Mouse (Mus musculus): ENCODE results near the gene Tex52.
"Not testable (repeated sequence)": the region's sequence is repeated elsewhere in the genome, so short reads cannot be mapped to it uniquely, and the experiment has no call there.

Gene Tex52

DNA sequence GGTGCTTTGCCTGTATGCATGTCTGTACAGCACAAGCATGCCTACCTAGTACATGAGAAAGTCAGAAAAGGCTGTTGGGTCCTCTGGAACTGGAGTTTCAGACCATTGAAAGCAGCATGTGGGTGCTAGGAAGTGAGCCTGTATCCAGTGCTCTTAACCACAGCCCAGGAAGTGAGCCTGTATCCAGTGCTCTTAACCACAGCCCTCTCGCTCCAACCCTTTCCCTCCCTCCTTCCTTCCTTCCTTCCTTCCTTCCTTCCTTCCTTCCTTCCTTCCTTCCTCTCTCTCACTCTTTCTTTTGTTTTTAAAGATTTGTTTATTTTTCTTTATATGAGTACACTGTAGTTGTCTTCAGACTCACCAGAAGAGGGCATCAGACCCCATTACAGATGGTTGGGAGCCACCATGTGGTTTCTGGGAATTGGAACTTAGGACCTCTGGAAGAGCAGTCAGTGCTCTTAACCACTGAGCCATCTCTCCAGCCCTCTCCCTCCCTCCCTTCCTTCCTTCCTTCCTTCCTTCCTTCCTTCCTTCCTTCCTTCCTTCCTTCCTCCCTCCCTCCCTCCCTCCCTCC is 5.4 kb downstream of the Tex52 start:
- DNase-seq (ENCODE audit: low spot score): not testable (repeated sequence)

DNA sequence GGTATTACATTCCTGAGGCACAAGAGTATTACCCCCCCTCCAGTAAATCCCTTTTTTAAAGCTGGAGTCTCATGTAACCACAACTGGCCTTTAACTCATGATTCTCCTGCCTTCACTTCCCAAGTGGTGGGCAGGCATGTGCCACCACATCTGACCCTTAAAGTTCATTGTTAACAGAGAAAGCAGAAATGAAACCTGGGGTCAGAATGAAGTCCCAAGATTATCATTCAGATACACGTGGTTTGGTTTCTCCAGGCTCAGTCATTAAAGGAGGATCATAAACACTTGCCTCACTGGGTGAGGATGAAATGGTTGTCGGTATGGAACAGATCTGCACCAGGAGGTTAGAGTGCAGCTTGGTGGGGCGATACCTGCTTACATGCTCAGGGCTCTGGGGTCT is 6.0 kb downstream of the Tex52 start:
- no peak for DNase-seq (ENCODE audit: low spot score)

DNA sequence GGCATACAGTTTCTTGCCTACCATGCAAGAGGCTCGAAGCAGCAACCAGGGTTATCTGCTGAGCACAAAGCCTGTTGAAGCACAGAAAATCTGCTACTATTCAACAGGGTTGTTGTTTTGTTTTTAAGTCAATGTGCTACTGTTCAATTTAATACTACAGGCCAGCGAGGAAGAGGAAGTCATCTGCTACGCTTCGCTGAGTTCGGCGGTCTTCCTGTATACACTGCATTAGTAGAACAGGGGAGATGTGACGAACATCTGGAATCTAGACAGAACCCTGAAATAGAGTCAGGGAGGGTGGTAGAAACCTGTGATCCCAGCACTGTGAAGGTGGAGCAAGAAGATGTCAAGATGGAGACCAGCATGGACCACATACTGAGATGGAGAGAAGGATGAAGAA is 8.5 kb downstream of the Tex52 start:
- DNase-seq (ENCODE audit: low spot score): no peak

DNA sequence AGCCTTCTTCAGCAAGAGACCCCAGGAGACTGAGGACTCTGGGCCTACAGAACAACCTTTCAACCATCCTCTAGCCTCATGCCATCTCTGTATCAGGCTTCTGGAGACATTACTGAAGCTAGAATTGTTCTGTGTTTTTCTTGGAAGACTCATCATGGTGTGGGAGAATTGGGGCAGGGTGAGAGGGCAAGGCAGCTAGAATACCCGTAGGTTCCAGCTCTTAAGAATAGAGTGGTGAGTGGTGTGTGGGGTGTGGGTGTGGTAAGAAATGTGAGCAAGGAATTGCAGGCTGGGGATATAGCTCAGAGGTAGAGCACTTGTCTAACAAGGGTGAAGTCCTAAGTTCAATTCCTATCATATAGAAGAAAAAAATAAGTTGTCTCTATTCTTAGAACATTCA is 9.8 kb downstream of the Tex52 start:
- peak; percentile 38 for DNase-seq (ENCODE audit: low spot score)

DNA sequence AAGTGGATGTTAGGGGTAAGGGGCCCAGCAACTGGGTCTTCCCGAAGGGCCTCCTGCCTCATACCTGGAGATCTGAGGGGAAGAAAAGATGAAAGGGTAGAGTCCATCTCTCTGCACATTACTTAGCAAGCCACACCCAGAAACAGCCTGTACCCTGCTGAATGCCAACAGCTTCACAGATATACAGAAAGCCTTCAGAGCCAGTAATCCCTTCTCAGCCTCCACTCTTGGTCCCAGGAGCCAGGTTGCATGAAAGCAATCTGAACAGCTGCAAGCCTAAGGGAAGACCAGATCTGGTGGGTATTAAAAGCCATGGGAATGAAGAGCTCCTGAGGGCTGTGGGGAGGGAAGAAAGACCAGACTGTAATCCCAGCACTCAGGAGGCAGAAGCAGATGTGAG is 13.9 kb downstream of the Tex52 start:
- no peak for DNase-seq (ENCODE audit: low spot score)

DNA sequence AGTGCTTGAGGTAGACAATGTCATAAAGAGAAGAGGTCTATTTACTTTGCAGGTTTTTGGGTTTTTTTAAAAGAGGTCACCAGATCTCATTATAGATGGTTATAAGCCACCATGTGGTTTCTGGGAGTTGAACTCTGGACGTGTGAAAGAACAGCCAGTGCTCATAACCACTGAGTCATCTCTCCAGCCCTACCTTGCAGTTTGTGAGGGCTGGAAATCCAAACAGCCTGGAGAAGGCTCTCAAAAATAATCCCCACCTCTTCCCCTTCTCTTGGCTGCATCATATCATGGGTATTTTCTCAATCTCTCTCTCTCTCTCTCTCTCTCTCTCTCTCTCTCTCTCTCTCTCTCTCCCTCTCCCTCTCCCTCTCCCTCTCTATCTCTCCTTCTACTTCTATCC is 15.4 kb downstream of the Tex52 start:
- no peak for DNase-seq (ENCODE audit: low spot score)

DNA sequence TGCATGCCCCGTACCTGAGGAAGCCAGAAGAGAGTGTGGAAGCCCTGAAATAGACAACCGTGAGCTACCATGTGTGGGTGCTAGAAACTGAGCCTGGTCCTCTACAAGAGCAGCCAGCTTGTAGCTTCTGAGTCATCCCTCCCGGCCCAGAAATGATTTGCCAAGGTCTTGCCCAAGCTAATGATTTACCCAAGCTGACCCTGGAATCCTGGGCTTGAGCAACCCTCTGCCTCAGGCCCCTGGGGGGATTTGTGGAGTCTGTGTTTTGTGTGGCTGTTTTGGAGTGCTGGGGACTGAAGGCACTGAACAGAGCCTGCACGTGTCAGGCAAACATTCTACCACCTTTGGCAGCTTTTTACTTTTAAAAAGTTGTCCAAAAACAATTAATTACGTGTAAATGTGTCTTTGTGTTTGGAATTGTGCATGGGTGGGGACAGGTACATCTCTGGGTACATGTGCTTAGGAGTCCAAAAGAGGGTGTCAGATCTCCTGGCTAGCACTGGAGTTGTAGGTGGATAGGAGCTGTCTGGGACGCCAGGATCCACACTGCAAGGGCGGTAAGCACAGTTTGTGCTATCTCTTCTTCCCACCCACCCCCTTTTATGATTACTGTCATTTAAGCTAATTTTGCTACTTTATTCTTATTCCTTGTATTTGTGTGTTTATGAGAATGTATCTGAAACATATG is 22.5 kb downstream of the Tex52 start:
- peak; percentile 67 for DNase-seq (ENCODE audit: low spot score)

DNA sequence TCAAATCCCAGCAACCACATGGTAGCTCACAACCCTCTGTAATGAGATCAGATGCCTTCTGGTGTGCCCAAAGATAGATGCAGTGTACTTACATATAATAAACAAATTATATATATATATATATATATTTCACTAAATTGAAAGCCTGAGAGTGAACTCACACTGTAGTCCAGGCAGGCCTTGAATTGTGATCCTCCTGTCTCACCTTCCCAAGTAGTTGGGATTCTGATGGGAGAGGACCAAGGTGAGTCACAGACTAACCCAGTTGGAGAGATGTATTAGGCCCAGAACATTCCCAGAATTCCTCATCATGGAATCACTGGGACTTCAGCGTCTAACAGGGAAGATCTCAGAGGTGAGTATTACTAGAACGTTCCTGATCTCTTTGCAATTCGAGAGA is 23.7 kb downstream of the Tex52 start, which contains the start of gene Nrip2:
TSS of gene Nrip2 (plus strand) at position 301 of the 400 bp plus-strand sequence.
- DNase-seq (ENCODE audit: low spot score): no peak

DNA sequence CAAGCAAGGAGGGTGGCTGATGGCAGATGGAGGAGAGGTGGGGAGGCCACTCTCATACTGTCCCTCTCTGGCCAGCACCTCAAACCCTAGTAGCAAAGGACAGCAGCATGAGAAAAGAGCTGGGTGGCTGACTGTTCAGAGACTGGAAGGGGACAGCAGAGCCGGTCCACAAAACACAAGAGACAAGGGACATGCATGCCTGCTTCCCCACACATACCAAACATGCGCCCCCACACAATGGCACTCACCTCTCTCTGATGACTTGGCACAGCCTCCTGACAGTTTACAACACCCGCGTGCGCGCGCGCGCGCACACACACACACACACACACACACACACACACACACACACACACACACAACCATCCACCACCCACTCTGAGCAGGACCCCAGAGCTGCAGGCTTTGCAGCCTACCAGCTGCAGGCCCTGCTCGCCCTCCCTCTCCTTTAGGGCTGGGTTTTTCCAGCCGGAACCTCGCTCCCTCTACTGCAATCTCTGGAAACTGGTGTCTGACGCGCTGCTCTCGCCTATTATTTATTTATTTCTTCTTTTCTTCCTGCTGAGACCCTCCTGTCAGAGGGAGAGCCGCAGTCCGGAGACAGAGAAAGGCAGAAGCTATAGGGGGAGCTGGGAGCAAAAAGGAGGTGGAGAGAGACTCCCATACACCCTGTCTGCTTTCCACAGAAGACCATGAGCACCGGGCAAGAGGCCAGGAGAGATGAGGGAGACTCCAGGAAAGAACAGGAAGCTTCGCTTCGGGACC is 24.3 kb downstream of the Tex52 start:
- no peak for DNase-seq (ENCODE audit: low spot score)

DNA sequence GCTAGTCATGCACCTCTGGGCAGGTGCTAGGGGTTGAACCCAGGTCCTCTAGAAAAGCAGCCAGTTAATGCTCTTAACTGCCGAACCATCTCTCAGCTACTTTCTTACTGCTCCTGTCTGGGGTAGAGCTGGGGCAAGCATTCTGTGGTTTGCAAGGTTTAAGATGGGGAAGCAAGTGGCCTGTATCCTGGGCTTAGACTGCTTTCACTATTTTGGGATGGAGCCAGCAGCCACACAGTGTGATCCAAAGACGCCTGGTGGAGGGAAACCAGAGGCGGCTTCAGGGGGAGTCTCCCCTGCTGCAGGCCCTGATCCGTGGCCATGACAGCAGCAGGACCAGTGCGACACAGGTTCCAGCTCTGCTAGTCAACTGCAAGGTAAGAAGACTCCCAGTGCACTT is 29.5 kb downstream of the Tex52 start:
- no peak for DNase-seq (ENCODE audit: low spot score)

DNA sequence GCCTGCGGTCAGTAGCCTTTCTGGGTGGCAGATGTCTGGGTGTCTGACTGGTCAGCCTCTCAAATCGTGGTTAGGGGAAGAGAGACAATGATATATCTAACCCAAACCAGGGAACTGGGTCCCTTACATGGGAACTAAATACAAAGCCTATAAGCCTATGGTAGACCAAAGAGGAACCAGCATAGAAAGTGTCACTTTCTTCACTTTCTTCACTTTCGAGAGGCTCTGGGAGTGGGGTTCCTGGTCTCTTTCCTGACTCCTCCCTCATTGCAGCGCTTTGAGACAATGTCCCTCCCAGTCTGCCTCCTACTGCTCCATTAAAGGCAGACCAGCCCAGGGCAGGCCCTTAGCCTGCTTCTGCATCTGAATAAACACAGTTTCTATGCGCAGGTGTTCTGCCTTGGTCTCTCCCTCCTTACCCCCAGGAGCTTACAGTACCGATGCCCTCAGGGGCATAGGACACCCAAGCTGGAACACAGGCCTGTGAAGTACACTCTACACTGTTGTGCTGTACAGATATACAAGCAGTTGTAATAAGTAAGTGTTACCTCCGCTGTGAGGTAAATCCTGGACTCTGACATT is 33.4 kb downstream of the Tex52 start:
- DNase-seq (ENCODE audit: low spot score): no peak

DNA sequence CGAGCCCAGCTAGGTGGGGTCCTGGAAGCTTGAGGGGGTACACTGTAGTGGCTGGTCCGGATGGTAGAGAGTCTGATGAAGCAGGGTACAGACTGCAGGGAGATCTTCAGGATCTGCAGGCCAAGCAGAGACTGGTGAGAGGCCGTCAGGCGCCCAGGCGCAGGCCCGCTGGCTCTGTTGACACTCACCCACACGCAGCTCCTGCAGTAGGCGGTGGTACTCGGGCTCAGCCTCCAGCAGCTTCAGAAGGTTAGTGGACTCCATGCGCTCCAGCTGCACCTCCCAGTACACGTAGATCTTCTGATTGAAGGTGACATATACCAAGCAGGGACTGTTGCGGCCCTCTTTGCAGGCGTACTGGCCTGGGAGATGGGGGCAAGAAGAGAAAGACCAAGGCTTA is 35.0 kb downstream of the Tex52 start:
- DNase-seq (ENCODE audit: low spot score): no peak

DNA sequence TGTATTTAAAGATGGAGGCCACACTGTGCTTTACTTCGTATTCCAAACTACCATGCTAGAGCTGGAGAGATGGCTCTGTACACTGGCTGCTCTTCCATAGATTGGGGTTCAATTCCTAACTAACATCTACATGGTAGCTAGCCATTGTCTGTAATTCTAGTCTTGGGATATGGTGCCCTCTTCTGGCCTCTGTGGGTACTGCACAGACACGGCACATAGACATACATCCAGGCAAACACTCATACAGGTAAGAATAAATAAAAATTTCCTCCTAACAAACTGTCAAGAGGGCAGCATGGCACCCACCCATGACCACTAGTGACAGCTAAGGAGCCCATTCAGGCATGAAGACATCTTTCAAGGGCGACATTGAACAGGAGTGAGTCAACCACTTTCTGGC is 35.9 kb downstream of the Tex52 start:
- peak; percentile 87 for DNase-seq (ENCODE audit: low spot score)

DNA sequence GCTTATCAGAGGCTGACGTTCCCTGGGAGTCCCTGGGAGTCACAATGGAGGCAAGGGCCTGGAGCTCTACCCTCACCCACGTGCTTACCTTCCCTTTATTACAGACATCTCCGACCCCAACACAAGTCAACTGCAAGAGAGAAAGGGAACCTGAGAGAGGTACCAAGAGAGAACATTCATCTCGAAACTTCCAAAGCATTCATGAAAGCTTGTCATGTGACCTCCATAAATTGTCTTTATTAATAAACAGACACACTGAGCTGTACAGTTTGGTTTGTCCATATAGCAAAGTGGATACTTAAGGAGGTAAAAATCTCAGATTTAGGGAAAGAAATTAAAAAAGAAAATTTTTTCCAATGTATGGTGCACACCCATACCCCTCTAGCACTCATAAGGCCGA is 40.9 kb downstream of the Tex52 start:
- no peak for DNase-seq (ENCODE audit: low spot score)

DNA sequence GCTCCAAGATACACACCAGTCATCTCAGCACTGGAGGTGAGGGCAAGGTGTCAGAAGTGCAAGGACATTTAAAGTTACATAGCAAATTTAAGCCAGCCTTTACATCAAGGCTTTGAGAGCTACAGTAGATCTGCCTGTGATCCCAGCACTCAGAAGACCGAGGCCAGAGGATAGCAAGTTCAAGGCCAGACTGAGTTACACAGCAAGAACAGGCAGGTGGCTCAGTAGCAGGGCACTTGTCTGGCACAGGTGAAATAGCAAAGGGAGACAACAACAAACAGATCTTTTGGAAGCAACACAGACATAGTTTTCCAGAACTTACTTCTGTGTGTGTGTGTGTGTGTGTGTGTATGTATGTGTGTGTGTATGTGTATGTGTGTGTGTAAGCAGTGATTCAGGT is 42.8 kb downstream of the Tex52 start:
- DNase-seq (ENCODE audit: low spot score): no peak

DNA sequence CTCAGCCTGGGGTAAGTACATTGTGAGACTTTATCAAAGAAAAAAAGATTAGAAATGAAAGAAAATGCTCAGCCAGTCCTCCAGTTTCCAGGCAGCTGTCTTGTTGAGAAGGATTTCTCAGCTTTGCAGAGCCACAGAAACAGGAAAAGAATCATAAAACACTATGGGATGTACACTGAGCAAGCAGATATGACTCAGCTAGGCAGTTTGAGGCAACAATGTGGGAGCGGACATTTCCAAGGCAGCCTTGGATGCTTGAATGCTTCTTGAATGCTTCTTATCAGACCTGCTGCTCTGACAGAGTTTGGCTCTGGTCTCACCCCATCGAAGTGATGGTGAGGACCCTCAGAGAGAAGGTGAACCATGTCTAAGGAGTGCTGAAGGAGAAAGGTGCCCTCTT is 45.8 kb downstream of the Tex52 start:
- DNase-seq (ENCODE audit: low spot score): no peak

DNA sequence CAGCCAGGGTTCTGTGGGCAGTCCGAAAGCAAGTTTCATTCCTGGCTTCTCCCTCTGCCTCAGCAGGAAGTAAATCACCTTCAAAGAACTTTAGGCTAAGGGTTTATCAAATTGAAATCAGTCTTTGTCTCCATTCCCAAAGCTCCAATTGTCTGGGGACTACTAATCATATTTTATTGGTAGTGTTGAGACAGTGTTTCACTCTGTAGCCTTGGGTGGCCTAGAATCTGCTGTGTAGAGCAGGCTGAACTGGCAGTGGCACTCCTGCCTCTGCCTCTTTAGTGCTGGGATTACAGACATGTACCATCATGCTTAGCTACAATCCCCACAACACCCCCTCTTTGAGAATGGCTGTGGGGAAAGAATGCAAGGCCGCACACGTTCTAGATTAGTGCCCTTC is 46.2 kb downstream of the Tex52 start:
- no peak for DNase-seq (ENCODE audit: low spot score)

DNA sequence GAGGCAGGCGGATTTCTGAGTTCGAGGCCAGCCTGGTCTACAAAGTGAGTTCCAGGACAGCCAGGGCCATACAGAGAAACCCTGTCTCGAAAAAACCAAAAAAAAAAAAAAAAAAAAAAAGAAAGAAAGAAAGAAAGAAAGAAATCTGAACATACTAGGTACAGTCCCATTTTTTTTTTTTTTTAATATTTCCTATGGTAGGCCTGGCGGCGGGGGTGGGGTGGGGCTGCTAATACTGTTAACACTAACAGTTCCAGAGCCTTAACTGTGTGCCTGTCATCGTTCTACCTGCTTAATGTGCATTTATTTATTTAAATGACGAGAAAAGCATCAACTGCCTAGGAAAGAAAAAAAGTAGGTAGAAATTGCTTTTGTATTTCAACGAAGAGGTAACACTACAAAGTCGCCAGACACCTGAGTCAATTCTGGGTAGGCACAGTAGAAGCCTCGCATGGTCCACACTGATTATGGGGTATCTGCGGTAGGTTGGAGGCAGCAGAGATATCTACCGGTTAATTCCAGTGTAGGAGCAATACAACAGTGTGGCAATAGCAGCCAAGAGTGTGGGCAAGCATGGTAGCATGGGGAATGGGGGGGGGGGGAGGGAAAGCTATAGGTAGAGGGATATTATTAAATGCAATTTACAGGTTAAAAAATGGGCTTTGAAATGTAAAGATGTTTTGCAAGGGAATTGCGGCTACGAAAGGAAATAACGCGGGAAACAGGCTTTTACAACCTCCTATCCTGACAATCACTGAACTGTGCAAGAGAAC is 48.4 kb downstream of the Tex52 start:
- no peak for DNase-seq (ENCODE audit: low spot score)

DNA sequence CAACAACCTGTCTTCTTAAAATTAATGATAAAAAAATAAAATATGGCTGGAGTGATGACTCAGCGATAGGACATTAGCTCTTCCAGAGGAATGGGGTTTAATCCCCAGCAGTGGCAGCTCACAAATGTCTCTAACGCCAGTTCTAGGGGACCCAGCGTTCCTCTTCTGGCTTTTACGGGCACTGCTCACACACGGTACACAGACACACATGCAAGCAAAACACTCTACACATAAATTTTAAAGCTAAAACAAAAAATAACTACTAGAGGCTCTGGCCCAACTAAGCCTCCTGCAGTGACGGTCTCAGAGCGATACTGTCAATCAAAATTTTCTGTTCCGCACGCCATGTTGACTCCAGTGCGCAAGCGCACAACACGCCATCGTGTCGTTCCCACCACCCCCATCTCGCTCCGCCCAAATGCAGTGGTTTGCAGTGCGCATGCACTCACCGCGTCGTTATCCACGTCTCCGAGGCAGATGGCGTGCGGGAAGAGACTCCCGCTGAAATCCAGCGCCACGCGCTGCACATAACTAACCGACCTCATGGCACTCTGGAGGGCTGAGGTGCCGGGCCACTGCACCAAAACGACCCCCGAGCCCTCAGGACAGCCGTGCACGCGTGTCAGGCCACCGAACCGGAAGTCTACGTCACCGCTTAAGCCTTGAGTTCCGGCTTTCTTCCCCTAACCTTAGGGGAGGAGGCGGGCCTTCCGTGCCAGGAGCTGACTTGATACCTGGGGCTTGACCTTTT is 49.2 kb downstream of the Tex52 start, which contains the start of gene Itfg2:
TSS of gene Itfg2 (minus strand) at position 663 of the 751 bp plus-strand sequence.
- peak; percentile 99 for DNase-seq (ENCODE audit: low spot score)

DNA sequence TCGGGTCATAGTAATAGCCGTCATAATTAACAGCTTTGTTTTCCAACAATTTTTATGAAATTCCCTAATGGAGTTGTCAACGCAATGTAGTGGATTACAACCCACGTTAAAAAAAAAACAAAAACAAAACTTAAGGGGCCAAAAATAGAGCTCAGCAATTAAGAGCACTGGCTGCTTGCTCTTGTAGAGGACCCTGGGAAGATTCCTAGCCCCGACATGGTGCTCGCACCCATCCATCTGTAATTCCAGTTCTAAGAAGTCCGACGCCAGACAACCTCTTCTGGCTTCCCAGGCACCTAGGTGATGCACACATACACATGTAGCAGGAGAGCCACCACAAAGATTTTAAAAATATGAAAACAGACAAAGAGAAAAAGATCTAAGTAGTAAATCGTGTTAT is 49.8 kb downstream of the Tex52 start:
- DNase-seq (ENCODE audit: low spot score): no peak

DNA sequence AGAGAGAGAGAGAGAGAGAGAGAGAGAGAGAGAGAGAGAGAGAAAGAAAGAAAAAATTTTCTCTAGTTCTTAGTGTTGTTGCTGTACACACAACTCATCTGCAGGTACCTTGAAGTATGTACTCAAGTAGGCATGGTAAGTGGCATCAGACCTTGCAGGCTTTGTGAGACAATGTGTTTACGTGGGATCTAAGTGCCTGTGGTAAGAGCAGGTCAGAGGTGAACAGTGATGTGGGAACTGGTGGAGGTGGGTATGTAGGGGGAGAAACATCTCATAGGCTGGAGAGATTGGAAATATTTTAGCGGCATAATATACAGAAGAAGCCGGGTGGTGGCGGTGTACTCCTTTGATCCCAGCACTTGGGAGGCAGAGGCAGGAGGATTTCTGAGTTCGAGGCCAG is 52.3 kb downstream of the Tex52 start:
- DNase-seq (ENCODE audit: low spot score): no peak
